Mouse (Mus musculus): ENCODE data around the gene Pde6c.

DNA sequence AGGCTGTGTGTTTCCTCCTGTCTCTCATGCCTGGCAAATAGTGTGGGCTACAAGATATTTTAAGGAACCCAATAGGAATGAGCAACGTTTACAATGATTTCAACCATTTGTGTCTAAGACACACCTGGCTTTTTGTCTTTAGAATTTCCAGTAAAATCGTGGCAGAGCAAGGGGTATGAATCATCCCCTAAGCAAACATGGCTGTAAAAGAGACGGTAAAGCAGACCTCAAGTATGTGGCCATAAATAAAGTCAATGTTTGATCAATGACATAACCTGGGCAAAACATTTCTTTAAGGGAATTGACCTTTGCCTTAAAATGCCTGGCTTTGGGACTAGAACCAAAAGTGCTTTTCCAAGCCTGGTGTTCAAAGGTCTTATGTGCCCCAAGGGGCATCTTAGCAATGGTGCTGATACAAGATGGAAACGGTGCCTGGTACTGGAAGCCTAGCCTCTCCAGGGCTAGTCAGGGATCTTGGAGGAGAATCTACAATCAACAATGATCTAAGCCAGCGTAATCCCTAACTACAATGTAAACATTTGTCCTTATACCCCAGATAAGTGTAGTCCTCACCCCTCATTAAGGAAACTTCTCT is 49.6 kb upstream of the Pde6c start:
- no peak for TF ChIP-seq CTCF (IDR thresholded peaks at IDR 0.05; ENCODE audit: control insufficient read depth, insufficient read depth, insufficient read length)
- TF ChIP-seq MAX (IDR thresholded peaks at IDR 0.05): no peak
- TF ChIP-seq MYOG (IDR thresholded peaks at IDR 0.05; ENCODE audit: control insufficient read depth, extremely low read depth, insufficient read length): no peak
- TF ChIP-seq USF1 (IDR thresholded peaks at IDR 0.05; ENCODE audit: low read depth): no peak
- TF ChIP-seq MYOD1 (IDR thresholded peaks at IDR 0.05; ENCODE audit: control insufficient read depth, insufficient read length, low read depth): no peak
- no peak for TF ChIP-seq CEBPB (IDR thresholded peaks at IDR 0.05; ENCODE audit: low read depth)
